Mouse (Mus musculus): ENCODE results near the gene Pex10.

DNA sequence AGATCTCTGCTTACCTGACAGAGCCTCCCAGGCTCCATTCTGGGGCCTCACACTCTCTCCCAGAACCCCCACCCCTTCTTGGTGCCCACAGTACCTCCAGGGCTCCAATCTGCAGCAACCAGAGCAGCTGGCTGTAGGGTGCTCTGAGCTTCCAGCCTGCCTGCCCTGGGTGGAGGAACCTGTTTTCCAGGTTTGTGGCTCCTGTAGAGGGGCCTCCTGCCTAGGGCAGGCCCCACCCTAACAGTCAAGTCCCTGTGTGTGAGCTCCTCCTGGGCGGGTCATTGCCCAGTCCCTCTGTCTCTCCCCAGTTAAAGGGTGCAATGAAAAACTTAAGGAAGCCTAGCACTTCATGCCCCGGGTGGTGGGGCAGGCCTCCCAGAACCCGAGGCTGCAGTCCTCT, 2.9 kb upstream of the Pex10 start:
- no peak for TF ChIP-seq POLR2A (IDR thresholded peaks at IDR 0.05; ENCODE audit: insufficient read depth, low read length)
- 0 out of 2 replicates have a peak, but pooled peaks have one; percentile 60 for TF ChIP-seq EP300 (IDR thresholded peaks at IDR 0.05; ENCODE audit: insufficient read depth, low read depth, low read length)
- no peak for TF ChIP-seq CTCF (IDR thresholded peaks at IDR 0.05; ENCODE audit: low read depth, low read length)
